Mouse (Mus musculus) kidney, embryonic 16.5 days (tissue): Measurements from ENCODE around the gene Cacng8. TPM values are rescaled to one million over a fixed set of nuclear protein-coding genes. Genes with fewer than 3 reads are reported as not detected.
A peak's percentile ranks its signal among the peaks of the same experiment; 100 is the strongest.

ENCODE experiments used
- ATAC-seq: fragments of 200-750 bp; cut with Nextera tagmentation; 2 replicates; pipeline ENCODE4 v1.8.0; 2017; ENCODE audit warnings: moderate TSS enrichment; ENCODE audit not compliant: low FRiP score, low TSS enrichment
- H3K27ac ChIP-seq: fragments of 300-500 bp; sonication (generic); 2 replicates; pipeline ENCODE4 v1.5.1; 2014; ENCODE audit warnings: low read length
- H3K27me3 ChIP-seq: fragments of 300-500 bp; sonication (generic); 2 replicates; pipeline ENCODE4 v1.6.1; 2014; ENCODE audit warnings: low read length, control low read depth, mixed read lengths; ENCODE audit not compliant: insufficient read depth
- H3K36me3 ChIP-seq: fragments of 300-500 bp; sonication (generic); 2 replicates; pipeline ENCODE4 v1.6.1; 2014; ENCODE audit warnings: low read length, control low read depth, mixed read lengths; ENCODE audit not compliant: insufficient read depth
- H3K4me1 ChIP-seq: fragments of 300-500 bp; sonication (generic); 2 replicates; pipeline ENCODE4 v1.6.1; 2014; ENCODE audit warnings: low read length, control low read depth, mixed read lengths; ENCODE audit not compliant: insufficient read depth
- H3K4me2 ChIP-seq: fragments of 300-500 bp; sonication (generic); replicated peaks from 2 replicates; pipeline ENCODE4 v1.6.1; 2014; ENCODE audit warnings: low read depth, low read length
- H3K4me3 ChIP-seq: fragments of 300-500 bp; sonication (generic); 2 replicates; pipeline ENCODE4 v1.5.1; 2014; ENCODE audit warnings: mild to moderate bottlenecking, low read length
- H3K9ac ChIP-seq: fragments of 300-500 bp; sonication (generic); replicated peaks from 2 replicates; pipeline ENCODE4 v1.6.1; 2014; ENCODE audit warnings: low read length
- H3K9me3 ChIP-seq: fragments of 300-500 bp; sonication (generic); 2 replicates; pipeline ENCODE4 v1.6.1; 2016; ENCODE audit warnings: low read length, control low read depth
- WGBS: fragments of 180-500 bp; shearing (Covaris S2); extraction: QIAGEN DNeasy Blood & Tissue Kit; methylation state at CpG from one replicate; pipeline ENCODE4 v1.1.7; 2014; 5-methylcytosine and 5-hydroxymethylcytosine counted together
- polyA plus RNA-seq: library from polyadenylated mRNA; unstranded; fragments of >200 nt; fragmentation: Nextera tagmentation; extraction: Ambion mirVana; gene quantifications from 2 replicates; pipeline ENCODE4 v1.2.1, GENCODE M21; 2015

The Cacng8 gene
- polyA plus RNA-seq, 1 experiment from 2014 or later, result 1.0 TPM

- WGBS, result 49% methylated on average over 11 of the region's 11 CpGs
- H3K9me3 ChIP-seq, result no peaks in the 10 kb centered on the region
- no peaks in the 10 kb centered on the region for H3K36me3 ChIP-seq
- H3K4me2 ChIP-seq, result no peak overlapping the region
- peaks cover 14% of the 10 kb centered on the region for H3K4me1 ChIP-seq
- no peak overlapping the region for H3K27ac ChIP-seq
- H3K4me3 ChIP-seq, result no peak overlapping the region
- peaks cover 18% of the 10 kb centered on the region for H3K27me3 ChIP-seq
- no peak overlapping the region for H3K9ac ChIP-seq
- no peak for ATAC-seq
These were observed 24.8 kb upstream of the Cacng8 start for GRCm38 (mm10) chr7:3365547-3366279.

GRCm38 (mm10) chr7:3366705-3367516 is 23.6 kb upstream of the Cacng8 start:
- 0 out of 2 replicates have a peak, but pooled peaks have one; percentile 20 for ATAC-seq
- Histone ChIP-seq H3K4me1 (peaks cover 14% of the 10 kb centered on the region), H3K9me3 (no peaks in the 10 kb centered on the region), H3K9ac (no peak overlapping the region), H3K27me3 (peaks cover 18% of the 10 kb centered on the region), H3K36me3 (no peaks in the 10 kb centered on the region), H3K4me3 (peak overlapping the region; percentile 15), H3K27ac (no peak overlapping the region), H3K4me2 (peak overlapping the region; percentile 48)
- WGBS, result 13% methylated on average over 42 of the region's 42 CpGs

- Histone ChIP-seq H3K4me1 (peaks cover 14% of the 10 kb centered on the region), H3K36me3 (no peaks in the 10 kb centered on the region), H3K9ac (no peak overlapping the region), H3K9me3 (no peaks in the 10 kb centered on the region), H3K4me2 (peak overlapping the region; percentile 48), H3K4me3 (peak overlapping the region; percentile 15), H3K27me3 (peaks cover 18% of the 10 kb centered on the region), H3K27ac (no peak overlapping the region)
- 4% methylated on average over 9 of the region's 11 CpGs for WGBS
- ATAC-seq, result no peak
These were observed 22.9 kb upstream of the Cacng8 start for GRCm38 (mm10) chr7:3367569-3367968.

- peaks cover 14% of the 10 kb centered on the region for H3K4me1 ChIP-seq
- H3K36me3 ChIP-seq, result no peaks in the 10 kb centered on the region
- no peak overlapping the region for H3K4me2 ChIP-seq
- 30% methylated on average over 12 of the region's 12 CpGs for WGBS
- no peak overlapping the region for H3K27ac ChIP-seq
- H3K4me3 ChIP-seq, result no peak overlapping the region
- H3K9ac ChIP-seq, result no peak overlapping the region
- H3K27me3 ChIP-seq, result peaks cover 18% of the 10 kb centered on the region
- H3K9me3 ChIP-seq, result no peaks in the 10 kb centered on the region
- ATAC-seq, result no peak
These were observed 22.2 kb upstream of the Cacng8 start for GRCm38 (mm10) chr7:3368311-3368710.

- Histone ChIP-seq H3K27me3 (peaks cover 18% of the 10 kb centered on the region), H3K27ac (no peak overlapping the region), H3K4me2 (no peak overlapping the region), H3K9ac (no peak overlapping the region), H3K4me1 (peaks cover 14% of the 10 kb centered on the region), H3K9me3 (no peaks in the 10 kb centered on the region), H3K36me3 (no peaks in the 10 kb centered on the region), H3K4me3 (no peak overlapping the region)
- WGBS, result 76% methylated on average over 6 of the region's 6 CpGs
- no peak for ATAC-seq
These were observed 21.3 kb upstream of the Cacng8 start for GRCm38 (mm10) chr7:3369189-3369588.

- Histone ChIP-seq H3K4me3 (no peak overlapping the region), H3K4me2 (no peak overlapping the region), H3K9me3 (no peaks in the 10 kb centered on the region), H3K4me1 (peaks cover 14% of the 10 kb centered on the region), H3K27ac (no peak overlapping the region), H3K9ac (no peak overlapping the region), H3K27me3 (peaks cover 18% of the 10 kb centered on the region), H3K36me3 (no peaks in the 10 kb centered on the region)
- ATAC-seq, result no peak
- WGBS, result 51% methylated on average over 4 of the region's 4 CpGs
These were observed 20.1 kb upstream of the Cacng8 start for GRCm38 (mm10) chr7:3370407-3370806.

- no peak overlapping the region for H3K27ac ChIP-seq
- 0 out of 2 replicates have a peak, but pooled peaks cover 1% of the 10 kb centered on the region for H3K27me3 ChIP-seq
- ATAC-seq, result no peak
- no peak overlapping the region for H3K4me3 ChIP-seq
- WGBS, result 41% methylated on average over 2 of the region's 2 CpGs
- H3K36me3 ChIP-seq, result no peaks in the 10 kb centered on the region
- peaks cover 3% of the 10 kb centered on the region; the same call in 1 of the 2 replicates for H3K4me1 ChIP-seq
- H3K9me3 ChIP-seq, result no peaks in the 10 kb centered on the region
- H3K4me2 ChIP-seq, result no peak overlapping the region
- no peak overlapping the region for H3K9ac ChIP-seq
These were observed 18.1 kb upstream of the Cacng8 start for GRCm38 (mm10) chr7:3372376-3372775.

- Histone ChIP-seq H3K27ac (no peak overlapping the region), H3K9ac (no peak overlapping the region), H3K36me3 (no peaks in the 10 kb centered on the region), H3K9me3 (no peaks in the 10 kb centered on the region), H3K27me3 (no peaks in the 10 kb centered on the region), H3K4me3 (no peak overlapping the region), H3K4me1 (no peaks in the 10 kb centered on the region), H3K4me2 (no peak overlapping the region)
- no peak for ATAC-seq
- 74% methylated on average over 8 of the region's 8 CpGs for WGBS
These were observed 16.7 kb upstream of the Cacng8 start for GRCm38 (mm10) chr7:3373754-3374153.

GRCm38 (mm10) chr7:3376831-3377230 is 13.7 kb upstream of the Cacng8 start:
- no peaks in the 10 kb centered on the region for H3K36me3 ChIP-seq
- H3K9ac ChIP-seq, result no peak overlapping the region
- no peak overlapping the region for H3K4me2 ChIP-seq
- no peaks in the 10 kb centered on the region for H3K4me1 ChIP-seq
- no peak overlapping the region for H3K27ac ChIP-seq
- H3K27me3 ChIP-seq, result no peaks in the 10 kb centered on the region
- no peak for ATAC-seq
- H3K9me3 ChIP-seq, result no peaks in the 10 kb centered on the region
- WGBS, result 55% methylated on average over 4 of the region's 4 CpGs
- no peak overlapping the region for H3K4me3 ChIP-seq

GRCm38 (mm10) chr7:3382123-3382522 is 8.4 kb upstream of the Cacng8 start:
- no peak overlapping the region for H3K9ac ChIP-seq
- H3K9me3 ChIP-seq, result no peaks in the 10 kb centered on the region
- H3K36me3 ChIP-seq, result no peaks in the 10 kb centered on the region
- WGBS, result 87% methylated on average over 9 of the region's 9 CpGs
- H3K27ac ChIP-seq, result no peak overlapping the region
- H3K4me3 ChIP-seq, result no peak overlapping the region
- H3K4me2 ChIP-seq, result no peak overlapping the region
- no peaks in the 10 kb centered on the region for H3K27me3 ChIP-seq
- H3K4me1 ChIP-seq, result no peaks in the 10 kb centered on the region
- ATAC-seq, result no peak
